Mouse (Mus musculus): Measurements from ENCODE around the gene Usmg5. TPM values are rescaled to one million over a fixed set of nuclear protein-coding genes. Genes with fewer than 3 reads are reported as not detected.
"Not testable (repeated sequence)": the region's sequence is repeated elsewhere in the genome, so short reads cannot be mapped to it uniquely, and the experiment has no call there.

The Usmg5 gene
- 1,000 to 10,000 TPM; 1,048 to 1,221 TPM for total RNA-seq (2021)
- long read RNA-seq, experiment 1, transcript Usmg5-201 (4 exons, 362 nt), result major isoform, 304 of 313 reads
- long read RNA-seq, experiment 1, partial matches to known transcripts, result 3 of 313 reads
- long read RNA-seq, experiment 1, other reads (novel, unspliced or antisense), result 6 of 313 reads
- long read RNA-seq, experiment 2, transcript Usmg5-201 (4 exons, 362 nt), result major isoform, 286 of 301 reads
- long read RNA-seq, experiment 2, partial matches to known transcripts, result 8 of 301 reads
- long read RNA-seq, experiment 2, other reads (novel, unspliced or antisense), result 7 of 301 reads

GRCm38 (mm10) chr19:47090550-47091156, at the start of gene Usmg5, which contains the start of gene Pdcd11:
Gene Usmg5 (minus strand): TSS chr19:47090647.
Gene Pdcd11 (plus strand): TSS chr19:47090768.
- peak; percentile 96 for DNase-seq

GRCm38 (mm10) chr19:47139611-47140010, 49.2 kb upstream of the Usmg5 start:
- DNase-seq, result not testable (repeated sequence)

GRCm38 (mm10) chr19:47137771-47138421, 47.4 kb upstream of the Usmg5 start, which contains the start of gene Calhm2:
Gene Calhm2 (minus strand): TSS chr19:47138294.
- DNase-seq, result peak; percentile 65

DNA sequence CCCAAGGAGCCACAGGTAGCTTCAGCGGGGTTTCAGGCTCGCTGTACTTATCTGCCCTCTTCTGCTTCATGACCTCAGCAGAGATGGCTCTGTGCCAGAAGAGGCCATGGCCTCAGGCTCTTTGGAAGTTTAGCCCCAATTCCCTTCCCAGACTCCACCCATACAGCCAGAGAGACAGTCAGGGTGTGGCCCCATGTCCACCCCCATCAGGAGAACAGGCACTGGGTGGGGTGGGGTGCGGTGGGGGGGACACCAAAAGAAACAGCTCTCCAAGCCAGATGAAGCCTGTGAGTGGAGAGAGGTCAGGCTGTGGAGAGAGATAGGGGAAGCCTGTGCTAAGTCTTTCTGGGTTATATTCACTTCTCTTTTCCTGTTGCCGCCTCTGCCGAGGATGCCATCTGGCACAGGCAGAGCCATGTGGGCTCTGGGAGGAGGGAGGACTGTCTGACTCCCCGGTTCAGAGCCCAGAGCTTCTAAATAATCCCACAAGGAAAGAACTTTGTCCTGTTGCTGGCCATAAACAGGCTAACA, 46.7 kb upstream of the Usmg5 start:
- peak; percentile 57 for DNase-seq

GRCm38 (mm10) chr19:47136170-47136569, 45.7 kb upstream of the Usmg5 start:
- DNase-seq, result no peak

DNA sequence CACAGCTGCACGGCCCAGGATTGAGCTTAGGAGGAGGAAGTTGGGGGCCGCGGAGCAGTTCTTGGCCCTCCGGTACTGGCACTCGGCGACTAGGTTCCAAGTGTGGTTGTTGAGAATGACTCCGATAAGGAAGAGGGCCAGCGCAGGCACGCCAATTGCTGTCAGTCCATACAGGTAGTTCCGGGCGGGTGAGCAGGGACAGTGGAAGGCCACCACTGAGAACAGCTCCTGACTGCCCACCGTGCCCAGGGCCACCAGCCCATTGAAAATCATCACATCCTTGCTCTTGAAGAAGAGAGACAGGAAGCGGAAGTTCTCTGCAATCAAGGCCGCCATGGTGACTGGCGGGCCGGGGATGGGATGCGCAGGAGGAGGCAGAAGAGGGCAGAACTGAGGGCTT, 45.1 kb upstream of the Usmg5 start:
- DNase-seq, result no peak

GRCm38 (mm10) chr19:47133161-47133560, 42.7 kb upstream of the Usmg5 start:
- no peak for DNase-seq

DNA sequence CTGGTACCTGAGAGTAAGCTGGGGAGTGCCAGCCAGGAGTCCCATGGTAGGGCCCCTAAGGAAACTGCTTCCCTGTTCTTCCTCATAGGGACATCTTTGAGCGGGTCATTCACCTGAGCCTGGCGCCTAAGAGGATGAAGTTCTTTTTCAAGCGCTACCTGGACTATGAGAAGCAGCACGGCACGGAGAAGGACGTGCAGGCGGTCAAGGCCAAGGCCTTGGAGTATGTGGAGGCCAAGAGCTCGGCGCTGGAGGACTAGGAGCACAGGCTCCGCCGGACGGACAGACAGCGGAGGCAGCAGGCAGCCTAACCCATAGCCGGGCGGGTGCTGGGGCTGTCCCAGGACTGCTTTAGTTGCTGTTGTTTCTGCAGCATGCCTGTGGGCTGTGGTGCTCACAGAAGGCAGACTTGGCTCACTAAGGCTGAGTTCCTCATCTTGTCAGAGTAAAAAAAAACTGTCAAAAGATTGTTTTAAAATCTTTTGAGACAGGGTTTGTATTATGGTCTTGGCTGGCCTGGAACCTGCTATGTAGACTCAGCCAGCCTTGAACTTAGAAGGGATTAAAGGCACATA, 40.2 kb upstream of the Usmg5 start:
- DNase-seq, result no peak

DNA sequence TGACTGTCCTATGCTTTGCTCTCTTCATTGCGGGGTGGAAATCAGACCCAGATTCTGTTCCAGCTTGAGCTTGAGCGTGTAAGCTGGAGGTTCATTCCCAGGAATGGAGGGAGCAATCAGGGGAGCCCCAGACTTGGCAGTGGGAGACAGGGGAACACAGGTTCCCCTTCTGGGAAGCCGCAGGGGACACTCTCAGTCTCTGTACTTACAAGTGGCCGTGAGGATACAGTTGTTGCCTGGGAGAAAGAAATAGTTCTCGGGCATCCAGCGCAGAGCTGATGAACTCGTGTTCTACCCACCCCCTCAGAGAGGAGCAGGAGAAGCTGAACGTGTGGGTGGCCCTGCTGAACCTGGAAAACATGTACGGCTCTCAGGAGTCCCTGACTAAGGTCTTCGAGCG, 38.4 kb upstream of the Usmg5 start:
- DNase-seq, result no peak

DNA sequence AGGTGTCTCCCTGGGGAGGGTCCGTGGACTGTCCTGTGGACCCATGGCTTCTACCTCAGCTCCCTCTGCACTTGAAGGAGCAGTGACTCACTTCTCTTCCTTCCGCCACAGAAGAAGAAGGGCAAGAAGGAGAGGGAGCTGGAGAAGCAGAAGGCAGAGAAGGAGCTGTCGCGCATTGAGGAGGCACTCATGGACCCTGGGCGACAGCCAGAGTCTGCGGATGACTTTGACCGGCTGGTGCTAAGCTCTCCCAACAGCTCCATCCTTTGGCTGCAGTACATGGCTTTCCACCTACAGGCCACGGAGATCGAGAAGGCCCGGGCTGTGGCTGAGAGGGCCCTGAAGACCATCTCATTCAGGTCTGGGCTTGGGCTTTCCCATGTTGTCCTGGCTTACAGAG, 37.7 kb upstream of the Usmg5 start:
- DNase-seq, result no peak

DNA sequence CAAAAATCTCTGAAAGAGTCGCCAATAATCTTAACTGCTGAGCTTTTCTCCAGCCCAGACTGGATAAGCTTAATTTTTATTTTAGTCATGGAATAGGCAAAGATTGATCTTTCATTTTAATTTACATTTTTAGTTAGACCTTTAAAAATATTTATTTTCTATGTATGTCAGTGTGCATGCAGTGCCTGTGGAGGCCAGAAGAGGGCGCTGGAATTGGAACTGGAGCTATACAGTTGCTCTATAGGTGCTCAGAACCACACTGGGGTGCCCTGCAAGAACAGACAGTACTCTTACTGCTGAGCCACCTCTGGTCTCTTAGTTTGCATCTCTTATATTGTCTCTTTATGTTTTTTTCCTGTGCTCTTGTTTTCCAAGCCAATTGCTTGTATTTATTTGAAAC, 32.4 kb upstream of the Usmg5 start:
- peak; percentile 39 for DNase-seq

DNA sequence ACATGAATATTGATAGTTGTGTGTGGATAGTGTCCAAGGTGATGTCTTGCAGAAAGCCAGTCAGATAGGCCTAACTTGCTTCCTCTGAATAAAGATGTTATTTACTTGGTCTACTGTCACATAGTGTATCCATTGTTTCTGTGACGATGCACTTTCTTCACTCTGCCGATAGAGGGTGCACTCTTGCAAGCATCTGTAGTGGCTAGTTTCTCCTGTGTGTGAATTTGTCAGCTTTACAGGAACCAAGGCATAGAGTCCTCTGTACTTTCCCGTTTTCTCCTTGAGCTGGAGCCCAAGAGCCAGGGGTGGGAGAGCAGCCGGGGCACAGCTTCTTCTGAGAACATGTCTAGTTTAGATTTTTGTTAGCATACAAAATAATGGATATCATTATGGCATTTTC, 30.6 kb upstream of the Usmg5 start:
- no peak for DNase-seq

DNA sequence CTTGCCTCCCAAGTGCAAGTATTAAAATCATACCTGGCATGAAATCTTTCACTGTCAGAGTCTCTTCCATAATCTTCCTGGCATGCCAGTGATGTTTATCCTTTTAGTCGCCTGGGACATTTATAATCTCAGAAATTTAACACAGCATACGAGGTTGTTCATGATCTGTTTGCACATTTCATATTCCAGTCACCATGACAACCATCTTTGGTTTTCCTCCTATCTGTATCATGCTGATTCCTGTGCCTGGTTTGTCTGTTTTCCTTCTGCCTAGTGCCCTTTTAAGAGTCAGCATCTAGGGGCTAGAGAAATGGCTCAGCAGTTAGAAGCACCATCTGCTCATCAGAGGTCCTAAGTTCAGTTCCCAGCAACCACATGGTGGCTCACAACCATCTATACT, 28.2 kb upstream of the Usmg5 start:
- no peak for DNase-seq

DNA sequence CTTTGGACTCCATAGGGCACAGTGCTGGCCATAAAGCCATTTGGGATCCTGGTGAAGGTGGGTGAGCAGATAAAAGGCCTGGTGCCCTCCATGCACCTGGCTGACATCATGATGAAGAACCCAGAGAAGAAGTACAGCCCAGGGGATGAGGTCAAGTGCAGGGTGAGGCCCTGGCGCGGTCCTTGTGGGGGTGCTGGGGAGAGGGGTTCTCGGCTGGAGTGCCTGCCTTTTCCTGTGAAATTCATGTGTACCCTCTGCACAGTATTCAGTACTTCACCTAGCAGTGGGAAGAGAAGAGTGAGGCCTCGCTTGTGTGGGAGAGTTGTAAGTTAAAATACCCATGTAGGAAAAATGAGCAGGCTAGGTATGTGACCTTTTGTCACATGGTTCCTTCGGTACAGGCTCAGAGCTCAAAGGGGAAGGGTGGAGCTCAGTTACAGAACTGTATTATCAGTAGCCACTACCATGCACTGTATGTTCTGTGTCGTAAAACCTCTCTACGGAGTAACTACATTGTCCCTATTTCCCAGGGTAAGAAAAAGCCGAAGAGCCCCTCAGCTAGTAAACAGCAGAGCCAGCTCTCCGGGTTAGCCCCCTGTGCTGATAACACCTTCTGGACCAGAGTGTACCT, 14.3 kb upstream of the Usmg5 start:
- no peak for DNase-seq

- no peak for DNase-seq
Measured at GRCm38 (mm10) chr19:47101080-47101479, 10.6 kb upstream of the Usmg5 start.

DNA sequence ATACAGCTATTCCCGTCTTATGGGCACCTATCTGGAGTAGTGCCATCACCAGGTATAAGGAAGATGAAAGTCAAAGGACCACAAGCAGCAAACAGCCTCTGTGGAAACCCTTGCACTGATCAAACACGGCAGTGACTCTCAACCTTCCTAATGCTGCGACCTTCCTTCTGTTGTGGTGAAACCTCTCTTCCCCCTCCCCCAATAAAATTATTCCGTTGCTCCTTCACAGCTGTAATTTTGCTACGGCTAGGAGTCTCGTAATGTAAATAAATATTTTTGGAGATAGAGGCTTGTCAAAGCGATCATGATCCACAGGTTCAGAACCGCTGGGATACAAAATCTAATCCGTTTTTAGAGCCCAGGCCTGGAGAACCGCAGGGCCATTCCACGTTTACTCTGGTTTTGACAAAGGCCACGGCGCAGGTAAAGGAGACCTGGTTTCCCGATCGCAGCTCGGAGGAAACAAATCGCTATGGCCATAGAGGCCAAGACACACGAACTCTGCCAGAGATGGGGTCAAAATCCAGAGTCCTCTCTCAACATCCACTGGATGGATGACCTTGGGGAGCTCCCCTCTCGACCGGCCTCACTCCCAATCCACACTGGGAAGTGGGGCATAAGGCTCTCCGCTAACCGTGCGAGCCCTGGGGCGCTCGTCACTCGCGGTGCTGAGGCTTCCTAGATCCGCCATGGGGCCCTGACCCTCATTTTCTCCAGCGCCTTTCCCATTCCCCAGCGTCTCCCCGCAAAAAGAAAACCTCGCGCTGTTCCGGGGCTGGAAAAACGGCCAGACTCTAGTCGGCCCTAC, 525 bp downstream of the Usmg5 start:
- DNase-seq, result no peak

GRCm38 (mm10) chr19:47088226-47088625, 2.2 kb downstream of the Usmg5 start:
- no peak for DNase-seq

- peak; percentile 80 for DNase-seq
Measured at GRCm38 (mm10) chr19:47067924-47068611, 22.4 kb downstream of the Usmg5 start.

DNA sequence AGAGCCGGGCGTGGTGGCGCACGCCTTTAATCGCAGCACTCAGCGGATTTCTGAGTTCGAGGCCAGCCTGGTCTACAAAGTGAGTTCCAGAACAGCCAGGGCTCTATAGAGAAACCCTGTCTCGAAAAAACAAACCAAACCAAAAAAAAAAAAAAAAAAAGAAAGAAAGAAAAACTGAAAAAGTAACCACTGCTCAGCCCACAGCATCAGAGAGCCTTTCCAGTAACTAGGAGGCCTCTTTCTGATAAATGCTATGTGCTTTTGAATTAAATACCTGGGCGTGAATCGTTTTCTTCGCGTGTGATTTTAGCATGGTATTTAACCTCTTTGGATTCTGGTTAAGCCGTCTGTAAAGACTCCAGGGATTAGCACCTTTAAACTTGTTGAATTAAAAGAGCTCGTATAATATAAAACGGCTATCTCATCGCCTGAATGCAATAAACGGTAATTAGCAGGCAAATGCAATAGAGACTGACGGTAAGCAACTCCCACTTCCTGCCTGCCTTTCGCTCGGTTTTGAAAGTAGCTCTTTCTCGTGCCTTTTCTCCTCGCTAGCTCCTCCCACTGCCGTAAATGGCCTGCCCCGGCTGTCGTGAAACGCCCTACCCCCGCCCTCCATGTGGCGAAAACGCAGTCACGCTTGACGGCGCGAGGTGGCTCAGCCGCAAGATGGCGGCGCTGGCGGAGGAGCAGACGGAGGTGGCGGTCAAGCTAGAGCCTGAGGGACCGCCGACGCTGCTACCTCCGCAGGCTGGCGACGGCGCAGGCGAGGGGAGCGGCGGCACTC, 23.2 kb downstream of the Usmg5 start, which contains the start of gene Taf5:
Gene Taf5 (plus strand): TSS at position 651 of the 787 bp plus-strand sequence.
- DNase-seq, result peak; percentile 95

GRCm38 (mm10) chr19:47065860-47066259, 24.6 kb downstream of the Usmg5 start:
- DNase-seq, result no peak

All from gastrocnemius, postnatal 10 days (tissue).